Mouse (Mus musculus): ENCODE data around the gene Hpse.

DNA sequence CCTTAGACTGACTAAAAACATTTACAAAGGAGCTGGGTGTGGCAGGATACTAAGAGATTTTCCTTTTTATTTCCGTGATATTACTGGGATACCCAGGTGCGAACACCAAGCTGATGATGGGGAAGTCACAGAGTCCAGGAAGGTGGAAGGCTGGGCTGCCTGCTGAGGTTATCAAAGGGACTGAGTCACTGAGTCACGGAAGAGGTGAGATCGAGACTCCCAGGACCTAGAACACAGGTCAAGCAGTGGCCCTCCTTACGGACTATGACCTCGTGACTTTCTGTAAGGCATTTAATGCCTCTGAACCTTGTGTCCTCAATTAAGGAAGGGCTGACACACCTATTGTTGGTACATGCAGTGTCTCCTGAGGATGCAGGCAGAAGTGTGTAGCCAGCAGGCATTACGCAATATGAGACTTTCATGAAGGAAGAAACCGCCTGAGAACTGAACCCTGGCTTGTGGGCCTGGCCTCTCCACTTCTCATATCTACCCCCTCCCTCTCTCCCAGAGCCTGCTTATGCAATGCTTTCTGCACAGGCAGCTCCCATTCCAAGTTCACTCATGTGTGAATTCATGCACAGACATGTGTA lies 86.9 kb downstream of the Hpse start:
- TF ChIP-seq TAL1 (conservative IDR thresholded peaks at IDR 0.05; ENCODE audit: low read depth, low read length) (no peak), CTCF (IDR thresholded peaks at IDR 0.05; ENCODE audit: low read depth, low read length) (no peak)

Data from G1E (cell line).